Mouse (Mus musculus): ENCODE results near the gene Bmpr1b.

DNA sequence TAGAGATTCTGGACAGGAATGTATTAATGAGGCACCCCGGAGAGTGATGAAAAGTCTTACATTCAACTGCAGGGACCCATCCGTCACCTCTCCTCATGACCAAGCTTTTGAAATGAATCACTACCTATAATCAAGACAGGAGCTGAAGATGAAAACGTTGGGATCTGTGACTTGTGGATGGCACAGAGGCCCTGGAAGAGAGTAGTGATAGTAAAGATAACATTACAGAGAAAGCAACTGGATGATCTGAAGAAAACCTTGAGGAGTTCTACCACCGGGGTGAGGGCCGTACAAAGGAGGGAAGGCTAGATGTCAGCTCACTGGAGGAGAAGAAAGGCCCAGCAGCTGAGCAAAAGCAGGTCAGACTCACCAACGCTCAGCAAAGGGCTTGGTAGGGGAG lies 120.7 kb downstream of the Bmpr1b start:
- no peak for TF ChIP-seq USF1 (IDR thresholded peaks at IDR 0.05; ENCODE audit: low read depth)
- TF ChIP-seq CTCF (IDR thresholded peaks at IDR 0.05; ENCODE audit: control insufficient read depth, insufficient read depth, insufficient read length) = no peak
- no peak for TF ChIP-seq FOSL1 (IDR thresholded peaks at IDR 0.05; ENCODE audit: insufficient read depth, low read length, poor library complexity, severe bottlenecking)
- TF ChIP-seq MYOD1 (IDR thresholded peaks at IDR 0.05; ENCODE audit: control insufficient read depth, insufficient read length, low read depth) = no peak
- TF ChIP-seq MAX (IDR thresholded peaks at IDR 0.05) = no peak
- no peak for TF ChIP-seq MYOG (IDR thresholded peaks at IDR 0.05; ENCODE audit: control insufficient read depth, extremely low read depth, insufficient read length)

Measured in C2C12 (cell line).